Comparison of ENCODE assay signal across 22 mouse cellular contexts in the genomic region with DNA sequence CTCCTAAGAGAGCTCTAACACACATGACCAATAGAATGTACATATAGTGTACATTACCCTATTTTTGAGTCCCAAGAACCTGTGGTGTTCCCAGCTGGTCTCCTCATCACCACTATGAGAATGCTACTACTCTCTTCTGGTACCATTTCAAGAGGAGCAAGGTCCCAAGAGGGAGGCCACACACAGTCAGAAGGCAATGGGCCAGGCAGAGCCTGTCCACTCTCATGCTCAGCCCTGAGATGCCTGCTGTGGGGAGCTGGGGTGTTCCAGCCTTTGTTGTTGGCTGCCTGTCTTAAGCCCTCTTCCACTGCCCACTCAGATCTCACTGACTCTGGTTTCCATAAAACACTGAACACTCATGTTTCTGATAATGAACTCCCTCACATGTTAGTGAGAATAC.
"Had no signal": no experiment of that assay in that cellular context is flagged by ENCODE, and none has a peak within 500 bp of the region (broad histone marks: within the 10 kb centered on the region; RNA-seq: fewer than 3 reads in every experiment).

No protein-coding gene starts in this region.

- H3K4me3 ChIP-seq: heart, embryonic 10.5 days; heart, embryonic 13.5 days; heart, embryonic 15.5 days; hindbrain, embryonic 13.5 days; kidney, embryonic 15.5 days; limb, embryonic 13.5 days; limb, embryonic 15.5 days; liver, embryonic 13.5 days had no signal

- H3K27ac ChIP-seq: heart, embryonic 10.5 days; heart, embryonic 13.5 days; heart, embryonic 15.5 days; hindbrain, embryonic 13.5 days; kidney, embryonic 15.5 days; kidney, postnatal 0 days; limb, embryonic 13.5 days; limb, embryonic 15.5 days; liver, embryonic 13.5 days had no signal

- H3K4me2 ChIP-seq: heart, embryonic 13.5 days; heart, embryonic 15.5 days; hindbrain, embryonic 13.5 days; kidney, embryonic 15.5 days; limb, embryonic 13.5 days; limb, embryonic 15.5 days; liver, embryonic 13.5 days had no signal

- H3K9ac ChIP-seq: forebrain, postnatal 0 days; heart, embryonic 13.5 days; heart, embryonic 15.5 days; hindbrain, embryonic 13.5 days; kidney, embryonic 15.5 days; limb, embryonic 13.5 days; limb, embryonic 15.5 days; liver, embryonic 13.5 days had no signal

- DNase-seq: forebrain, postnatal 0 days; gastrocnemius, postnatal 14 days; gastrocnemius, postnatal 36 days; heart, adult 18-20 months; kidney, adult 11 months; kidney, adult 2 months; kidney, adult 9 months; kidney, postnatal 14 days; kidney, postnatal 36 days; layer of hippocampus, adult 9-11 months; layer of hippocampus, postnatal 36 days; liver, embryonic 13.5 days had no signal

- H3K36me3 ChIP-seq: heart, embryonic 10.5 days; heart, embryonic 13.5 days; heart, embryonic 15.5 days; hindbrain, embryonic 13.5 days; kidney, embryonic 15.5 days; limb, embryonic 13.5 days; limb, embryonic 15.5 days; liver, embryonic 13.5 days had no signal

- ATAC-seq: forebrain, postnatal 0 days; hindbrain, embryonic 16.5 days; intestine, embryonic 16.5 days had no signal

- H3K9me3 ChIP-seq: heart, embryonic 10.5 days; heart, embryonic 13.5 days; heart, embryonic 15.5 days; hindbrain, embryonic 13.5 days; kidney, embryonic 15.5 days; limb, embryonic 13.5 days; limb, embryonic 15.5 days; liver, embryonic 13.5 days had no signal

- H3K27me3 ChIP-seq: hindbrain, embryonic 13.5 days; kidney, embryonic 15.5 days; limb, embryonic 13.5 days; limb, embryonic 15.5 days had no signal

- H3K4me1 ChIP-seq: liver, embryonic 13.5 days had no signal
